Mouse (Mus musculus): ENCODE measurements around the gene Inpp4a. TPM values are rescaled to one million over a fixed set of nuclear protein-coding genes. Genes with fewer than 3 reads are reported as not detected.

The Inpp4a gene
- polyA plus RNA-seq, 1 experiment from 2014 or later: 39.6 TPM

DNA sequence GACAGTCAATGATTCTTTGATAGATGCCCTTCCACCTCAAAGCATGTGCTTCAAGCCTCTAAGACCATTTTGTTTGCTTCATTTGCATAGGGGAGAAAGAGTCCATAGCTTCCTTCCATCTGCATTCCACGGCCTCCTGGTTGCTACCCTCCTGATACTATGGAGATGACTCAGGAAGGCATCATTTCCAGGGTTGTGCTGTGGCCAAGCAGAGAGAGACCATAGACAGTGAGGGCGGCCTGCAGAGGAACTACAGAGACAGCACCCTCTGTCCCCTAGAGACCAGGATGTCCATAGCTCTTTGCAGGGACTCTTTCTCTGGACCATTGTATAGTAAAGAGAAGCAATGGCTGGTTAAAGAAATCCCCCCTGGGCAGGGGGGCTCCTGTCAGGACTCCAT, 105.5 kb downstream of the Inpp4a start:
- Histone ChIP-seq H3K27ac (ENCODE audit: low read depth, low read length) (no peak overlapping the region), H3K27me3 (replicated peaks; ENCODE audit: control insufficient read depth, insufficient read depth, low read length) (no peaks in the 10 kb centered on the region), H3K4me1 (ENCODE audit: control insufficient read depth, insufficient read depth, low read length) (no peaks in the 10 kb centered on the region), H3K4me2 (ENCODE audit: low read length) (no peak overlapping the region), H3K4me3 (ENCODE audit: low read depth, low read length) (no peak overlapping the region), H3K9ac (ENCODE audit: low read length) (no peak overlapping the region), H3K9me3 (replicated peaks; ENCODE audit: control insufficient read depth, low read length) (no peaks in the 10 kb centered on the region), H3K36me3 (ENCODE audit: control insufficient read depth, insufficient read depth, low read length) (peaks cover 5% of the 10 kb centered on the region; the same call in 1 of the 2 replicates)
- no peak for ATAC-seq
- no peak for DNase-seq (ENCODE audit: low spot score)
- 80% methylated on average over 2 of the region's 2 CpGs for WGBS

DNA sequence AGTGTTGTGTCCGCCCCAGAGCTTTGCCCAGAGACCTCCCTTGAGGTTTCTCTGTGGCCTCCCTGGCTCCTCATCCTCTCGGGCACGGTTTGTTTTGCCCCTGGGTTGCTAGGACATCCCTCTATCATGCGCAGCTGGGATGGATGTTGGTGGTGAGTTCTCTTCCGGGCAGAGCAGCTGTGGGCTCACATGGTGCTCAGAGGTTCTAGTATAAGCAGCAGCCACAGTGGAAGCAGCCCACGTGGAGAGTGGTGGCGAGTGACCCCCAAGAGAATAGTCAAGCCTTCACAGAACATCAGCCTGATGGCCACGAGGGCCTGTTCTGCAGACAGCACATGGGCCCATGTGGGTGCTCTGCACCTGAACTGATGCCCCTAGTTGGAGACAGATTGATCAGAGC, 107.6 kb downstream of the Inpp4a start:
- H3K36me3 ChIP-seq (ENCODE audit: control insufficient read depth, insufficient read depth, low read length): peaks cover 5% of the 10 kb centered on the region; the same call in 1 of the 2 replicates
- 90% methylated on average over 8 of the region's 8 CpGs for WGBS
- DNase-seq (ENCODE audit: low spot score) (no peak), ATAC-seq (no peak)
- H3K4me1 ChIP-seq (ENCODE audit: control insufficient read depth, insufficient read depth, low read length): no peaks in the 10 kb centered on the region
- H3K9me3 ChIP-seq (replicated peaks; ENCODE audit: control insufficient read depth, low read length): no peaks in the 10 kb centered on the region
- H3K27me3 ChIP-seq (replicated peaks; ENCODE audit: control insufficient read depth, insufficient read depth, low read length): no peaks in the 10 kb centered on the region
- H3K4me2 ChIP-seq (ENCODE audit: low read length): no peak overlapping the region
- no peak overlapping the region for H3K4me3 ChIP-seq (ENCODE audit: low read depth, low read length)
- no peak overlapping the region for H3K9ac ChIP-seq (ENCODE audit: low read length)
- no peak overlapping the region for H3K27ac ChIP-seq (ENCODE audit: low read depth, low read length)

DNA sequence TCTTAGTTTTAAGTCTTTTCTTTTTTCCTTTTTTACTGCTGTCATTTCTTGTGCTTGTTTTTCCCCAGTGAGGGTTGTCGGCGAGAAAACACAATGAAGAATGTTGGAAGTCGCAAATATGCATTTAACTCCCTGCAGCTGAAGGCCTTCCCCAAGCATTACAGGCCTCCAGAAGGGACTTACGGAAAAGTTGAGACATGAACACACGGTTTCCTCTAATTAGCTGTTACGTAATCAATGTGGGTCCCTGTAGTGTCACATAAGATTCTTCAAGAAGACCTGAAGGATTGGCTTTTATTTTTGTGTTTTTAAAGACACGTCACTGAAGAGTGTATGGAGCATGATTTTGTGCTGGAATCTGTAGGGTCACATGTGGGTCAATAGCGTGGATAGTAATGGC, 108.4 kb downstream of the Inpp4a start:
- no peak overlapping the region for H3K4me3 ChIP-seq (ENCODE audit: low read depth, low read length)
- H3K27me3 ChIP-seq (replicated peaks; ENCODE audit: control insufficient read depth, insufficient read depth, low read length): no peaks in the 10 kb centered on the region
- no peak overlapping the region for H3K9ac ChIP-seq (ENCODE audit: low read length)
- no peaks in the 10 kb centered on the region for H3K9me3 ChIP-seq (replicated peaks; ENCODE audit: control insufficient read depth, low read length)
- 86% methylated on average over 8 of the region's 8 CpGs for WGBS
- DNase-seq (ENCODE audit: low spot score) (no peak), ATAC-seq (no peak)
- H3K4me2 ChIP-seq (ENCODE audit: low read length): no peak overlapping the region
- peaks cover 5% of the 10 kb centered on the region; the same call in 1 of the 2 replicates for H3K36me3 ChIP-seq (ENCODE audit: control insufficient read depth, insufficient read depth, low read length)
- no peak overlapping the region for H3K27ac ChIP-seq (ENCODE audit: low read depth, low read length)
- H3K4me1 ChIP-seq (ENCODE audit: control insufficient read depth, insufficient read depth, low read length): no peaks in the 10 kb centered on the region

DNA sequence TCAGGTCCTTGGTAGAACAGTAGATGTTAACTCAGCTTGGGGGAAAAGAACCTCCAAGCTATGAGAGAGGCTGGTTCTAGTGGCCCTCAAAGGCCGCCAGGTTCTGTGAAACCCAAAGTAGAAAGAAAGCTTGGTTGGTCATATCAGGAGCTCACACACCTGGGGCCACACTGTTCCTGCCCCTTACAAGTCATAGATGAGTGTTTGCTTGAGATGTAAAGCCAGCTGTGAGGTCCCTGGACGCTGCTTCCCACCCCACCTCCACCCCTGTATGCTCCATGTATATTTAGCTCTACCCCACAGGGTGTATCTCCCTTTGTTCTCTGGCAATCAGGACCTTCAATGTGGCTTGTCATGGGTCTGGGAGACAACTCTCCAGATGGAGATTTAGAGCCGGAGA, 109.0 kb downstream of the Inpp4a start:
- 72% methylated on average over 3 of the region's 3 CpGs for WGBS
- no peak for ATAC-seq
- H3K9ac ChIP-seq (ENCODE audit: low read length): no peak overlapping the region

DNA sequence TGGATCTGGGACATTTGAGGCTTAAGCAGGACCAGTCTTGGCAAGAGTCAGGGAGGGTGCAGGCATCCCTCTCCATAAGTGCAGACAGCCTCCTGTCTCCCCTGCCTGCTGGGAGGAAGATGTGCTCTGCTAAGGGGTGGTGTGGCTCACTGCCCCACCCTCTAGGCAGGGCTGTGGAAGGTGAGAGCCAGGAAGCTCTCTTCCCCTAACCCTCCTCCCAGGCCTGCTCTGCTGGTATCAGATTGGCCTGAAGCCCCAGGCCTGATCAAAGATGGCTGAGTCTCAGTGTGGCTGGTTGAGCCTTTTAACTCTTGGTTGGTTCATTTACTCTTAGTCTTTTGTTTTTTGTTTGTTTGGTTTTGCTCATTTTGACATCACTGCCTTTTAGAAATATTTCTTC, 110.0 kb downstream of the Inpp4a start:
- Histone ChIP-seq H3K4me1 (ENCODE audit: control insufficient read depth, insufficient read depth, low read length) (no peaks in the 10 kb centered on the region), H3K27ac (ENCODE audit: low read depth, low read length) (no peak overlapping the region), H3K4me2 (ENCODE audit: low read length) (no peak overlapping the region), H3K27me3 (replicated peaks; ENCODE audit: control insufficient read depth, insufficient read depth, low read length) (no peaks in the 10 kb centered on the region), H3K4me3 (ENCODE audit: low read depth, low read length) (no peak overlapping the region), H3K9ac (ENCODE audit: low read length) (no peak overlapping the region), H3K9me3 (replicated peaks; ENCODE audit: control insufficient read depth, low read length) (no peaks in the 10 kb centered on the region), H3K36me3 (ENCODE audit: control insufficient read depth, insufficient read depth, low read length) (peaks cover 5% of the 10 kb centered on the region; the same call in 1 of the 2 replicates)
- DNase-seq (ENCODE audit: low spot score): no peak
- ATAC-seq: no peak

More for the DNA sequence above, 109.0 kb downstream of the Inpp4a start:
- Histone ChIP-seq H3K36me3 (ENCODE audit: control insufficient read depth, insufficient read depth, low read length) (peaks cover 5% of the 10 kb centered on the region; the same call in 1 of the 2 replicates), H3K4me3 (ENCODE audit: low read depth, low read length) (no peak overlapping the region), H3K4me2 (ENCODE audit: low read length) (no peak overlapping the region), H3K27me3 (replicated peaks; ENCODE audit: control insufficient read depth, insufficient read depth, low read length) (no peaks in the 10 kb centered on the region), H3K27ac (ENCODE audit: low read depth, low read length) (no peak overlapping the region), H3K4me1 (ENCODE audit: control insufficient read depth, insufficient read depth, low read length) (no peaks in the 10 kb centered on the region), H3K9me3 (replicated peaks; ENCODE audit: control insufficient read depth, low read length) (no peaks in the 10 kb centered on the region)
- DNase-seq (ENCODE audit: low spot score): no peak

DNA sequence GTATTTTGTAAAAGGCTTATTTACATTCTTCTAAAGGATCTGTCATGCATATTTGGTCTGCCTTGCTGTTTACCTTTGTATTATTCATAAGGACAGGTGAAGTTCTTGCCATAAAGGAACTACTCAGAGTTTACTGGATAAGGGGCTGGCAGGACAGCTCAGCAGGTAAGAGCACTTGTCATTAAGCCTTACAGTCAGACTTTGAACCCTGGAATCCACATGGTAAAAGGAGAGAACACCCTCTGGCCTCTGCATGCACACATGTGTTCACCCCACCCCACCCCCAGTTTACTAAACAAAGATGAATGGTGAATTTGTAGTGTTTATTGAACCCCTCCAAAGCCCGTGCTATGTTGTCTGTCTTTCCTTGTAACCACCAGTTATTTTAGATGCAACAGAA, 115.7 kb downstream of the Inpp4a start:
- ATAC-seq: no peak

DNA sequence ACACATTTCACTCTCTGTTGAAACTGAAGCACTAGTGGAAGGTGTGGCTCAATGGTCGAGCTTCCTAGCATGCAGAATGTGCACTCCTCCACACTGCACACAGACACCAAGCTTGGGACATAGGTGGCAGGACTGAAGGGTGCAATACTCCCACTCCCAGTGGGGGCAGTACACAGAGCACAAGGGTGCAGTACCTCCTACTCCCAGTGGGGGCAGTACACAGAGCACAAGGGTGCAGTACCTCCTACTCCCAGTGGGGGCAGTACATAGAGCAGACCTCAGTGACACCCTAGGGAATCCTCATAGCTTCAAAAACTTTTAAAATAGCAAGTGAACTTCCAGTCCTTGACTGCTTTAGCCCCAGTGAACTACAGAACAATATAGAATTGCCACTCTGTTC, 119.8 kb downstream of the Inpp4a start:
- peaks cover 22% of the 10 kb centered on the region for H3K36me3 ChIP-seq (ENCODE audit: control insufficient read depth, insufficient read depth, low read length)
- no peak overlapping the region for H3K4me2 ChIP-seq (ENCODE audit: low read length)
- no peak overlapping the region for H3K4me3 ChIP-seq (ENCODE audit: low read depth, low read length)
- H3K9me3 ChIP-seq (replicated peaks; ENCODE audit: control insufficient read depth, low read length): peaks cover 4% of the 10 kb centered on the region; the same call in 1 of the 2 replicates
- DNase-seq (ENCODE audit: low spot score): peak; percentile 4
- no peak overlapping the region for H3K9ac ChIP-seq (ENCODE audit: low read length)
- ATAC-seq: no peak
- no peak overlapping the region for H3K27ac ChIP-seq (ENCODE audit: low read depth, low read length)
- WGBS: 97% methylated on average over 1 of the region's 1 CpGs
- H3K4me1 ChIP-seq (ENCODE audit: control insufficient read depth, insufficient read depth, low read length): no peaks in the 10 kb centered on the region
- H3K27me3 ChIP-seq (replicated peaks; ENCODE audit: control insufficient read depth, insufficient read depth, low read length): no peaks in the 10 kb centered on the region

More for the DNA sequence above, 115.7 kb downstream of the Inpp4a start:
- 91% methylated on average over 1 of the region's 1 CpGs for WGBS
- no peaks in the 10 kb centered on the region for H3K9me3 ChIP-seq (replicated peaks; ENCODE audit: control insufficient read depth, low read length)
- no peaks in the 10 kb centered on the region for H3K4me1 ChIP-seq (ENCODE audit: control insufficient read depth, insufficient read depth, low read length)
- DNase-seq (ENCODE audit: low spot score): no peak
- H3K27me3 ChIP-seq (replicated peaks; ENCODE audit: control insufficient read depth, insufficient read depth, low read length): no peaks in the 10 kb centered on the region
- no peak overlapping the region for H3K9ac ChIP-seq (ENCODE audit: low read length)
- peaks cover 22% of the 10 kb centered on the region for H3K36me3 ChIP-seq (ENCODE audit: control insufficient read depth, insufficient read depth, low read length)
- H3K4me3 ChIP-seq (ENCODE audit: low read depth, low read length): no peak overlapping the region
- H3K27ac ChIP-seq (ENCODE audit: low read depth, low read length): no peak overlapping the region
- no peak overlapping the region for H3K4me2 ChIP-seq (ENCODE audit: low read length)

DNA sequence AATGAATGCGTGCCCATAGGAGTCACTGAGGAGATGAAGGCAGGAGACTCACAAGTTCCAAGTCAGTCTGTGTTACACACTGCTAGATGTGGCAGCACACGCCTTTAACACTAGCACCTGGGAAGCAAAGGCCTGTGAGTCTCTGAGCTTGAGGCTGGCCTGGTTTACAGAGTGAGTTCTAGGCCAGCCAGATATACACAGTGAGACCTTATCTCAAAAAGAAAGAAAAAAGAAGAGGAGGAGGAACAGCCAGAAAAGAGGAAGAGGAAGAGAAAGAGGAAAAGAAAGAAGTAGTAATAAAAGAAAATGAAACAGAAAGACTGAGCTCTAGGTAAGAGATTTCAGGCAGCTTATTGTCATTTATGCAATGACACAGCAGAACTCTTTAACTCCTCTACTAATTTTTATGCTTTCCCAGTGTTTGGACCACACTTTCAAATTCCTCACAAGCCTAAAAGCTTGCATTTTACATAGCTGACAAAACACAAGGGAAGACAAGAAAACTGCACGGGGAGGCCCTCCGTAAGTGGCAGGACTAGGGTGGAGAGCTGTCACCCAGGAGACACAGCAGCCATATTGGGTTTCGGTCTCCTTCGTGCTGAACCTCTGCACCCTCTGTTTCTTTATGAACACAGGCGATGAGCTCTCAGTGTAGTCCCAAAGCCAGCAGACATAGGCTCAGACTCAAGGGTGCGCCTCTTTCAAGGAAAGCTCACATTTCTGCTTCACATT, 127.6 kb downstream of the Inpp4a start:
- WGBS: 93% methylated on average over 8 of the region's 8 CpGs
- no peak overlapping the region for H3K4me3 ChIP-seq (ENCODE audit: low read depth, low read length)
- H3K36me3 ChIP-seq (ENCODE audit: control insufficient read depth, insufficient read depth, low read length): peaks cover 26% of the 10 kb centered on the region
- no peak overlapping the region for H3K9ac ChIP-seq (ENCODE audit: low read length)
- no peak overlapping the region for H3K27ac ChIP-seq (ENCODE audit: low read depth, low read length)
- H3K4me2 ChIP-seq (ENCODE audit: low read length): no peak overlapping the region
- no peaks in the 10 kb centered on the region for H3K27me3 ChIP-seq (replicated peaks; ENCODE audit: control insufficient read depth, insufficient read depth, low read length)
- H3K4me1 ChIP-seq (ENCODE audit: control insufficient read depth, insufficient read depth, low read length): peaks cover 13% of the 10 kb centered on the region
- H3K9me3 ChIP-seq (replicated peaks; ENCODE audit: control insufficient read depth, low read length): peaks cover 4% of the 10 kb centered on the region; the same call in 1 of the 2 replicates
- DNase-seq (ENCODE audit: low spot score): no peak
- ATAC-seq: no peak

DNA sequence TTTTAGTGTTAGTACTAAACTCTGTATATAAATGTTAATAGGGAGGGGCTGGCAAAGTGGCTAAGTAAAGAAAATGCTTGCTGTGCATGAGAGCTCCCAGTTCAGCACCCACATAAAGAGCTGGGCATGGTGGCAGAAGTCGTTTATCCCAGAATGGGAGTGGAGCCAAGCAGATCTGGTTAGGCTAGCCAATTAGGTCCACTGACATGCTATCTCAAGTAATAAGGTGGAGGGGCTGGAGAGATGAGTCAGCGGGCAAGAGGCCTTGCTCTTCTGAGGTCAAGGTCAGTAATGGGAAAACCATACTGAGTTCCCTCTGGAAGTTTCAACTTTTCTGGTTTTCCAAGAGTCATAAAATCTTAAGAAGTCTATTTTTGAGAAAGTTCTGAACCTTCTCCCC, 129.2 kb downstream of the Inpp4a start:
- H3K9ac ChIP-seq (ENCODE audit: low read length): peak overlapping the region; percentile 85
- ATAC-seq: no peak
- H3K27me3 ChIP-seq (replicated peaks; ENCODE audit: control insufficient read depth, insufficient read depth, low read length): no peaks in the 10 kb centered on the region
- H3K36me3 ChIP-seq (ENCODE audit: control insufficient read depth, insufficient read depth, low read length): peaks cover 40% of the 10 kb centered on the region
- H3K4me1 ChIP-seq (ENCODE audit: control insufficient read depth, insufficient read depth, low read length): peaks cover 13% of the 10 kb centered on the region
- WGBS: 56% methylated on average over 2 of the region's 2 CpGs
- H3K4me3 ChIP-seq (ENCODE audit: low read depth, low read length): peak overlapping the region; percentile 78
- H3K4me2 ChIP-seq (ENCODE audit: low read length): peak overlapping the region; percentile 89
- no peak overlapping the region for H3K27ac ChIP-seq (ENCODE audit: low read depth, low read length)
- peaks cover 4% of the 10 kb centered on the region; the same call in 1 of the 2 replicates for H3K9me3 ChIP-seq (replicated peaks; ENCODE audit: control insufficient read depth, low read length)
- no peak for DNase-seq (ENCODE audit: low spot score)
